Mouse (Mus musculus): ENCODE data around the gene Gm10134. TPM values are rescaled to one million over a fixed set of nuclear protein-coding genes. Genes with fewer than 3 reads are reported as not detected.
"Not testable (repeated sequence)": the region's sequence is repeated elsewhere in the genome, so short reads cannot be mapped to it uniquely, and the experiment has no call there.

The Gm10134 gene
- total and polyA plus RNA-seq, 2 experiments from 2014 or later = 0.49 TPM; not detected in 1

DNA sequence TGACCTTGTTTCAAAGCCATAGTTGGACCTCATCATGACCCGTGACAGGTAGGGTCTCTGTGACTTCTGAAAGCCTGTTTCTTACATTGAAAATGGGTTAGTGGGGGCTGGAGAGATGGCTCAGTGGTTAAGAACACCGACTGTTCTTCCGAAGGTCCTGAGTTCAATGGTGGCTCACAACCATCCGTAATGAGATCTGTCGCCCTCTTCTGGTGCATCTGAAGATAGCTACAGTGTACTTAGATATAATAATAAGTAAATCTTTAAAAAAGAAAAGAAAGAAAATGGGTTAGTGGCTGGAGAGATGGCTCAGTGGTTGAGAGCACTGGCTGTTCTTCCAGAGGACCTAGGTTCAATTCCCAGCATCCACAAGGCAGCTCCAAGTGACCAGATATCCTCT, 5.7 kb downstream of the Gm10134 start:
- not testable (repeated sequence) for DNase-seq (ENCODE audit: low spot score); H3K4me2 ChIP-seq (ENCODE audit: low read depth, low read length); ATAC-seq (ENCODE audit: insufficient read depth, low read depth); H3K9me3 ChIP-seq (replicated peaks; ENCODE audit: control insufficient read depth, low read length); H3K27ac ChIP-seq (ENCODE audit: low read depth); H3K4me3 ChIP-seq (ENCODE audit: low read depth, low read length); H3K36me3 ChIP-seq (replicated peaks; ENCODE audit: control insufficient read depth, insufficient read depth, low read length); H3K9ac ChIP-seq (replicated peaks; ENCODE audit: low read depth, low read length); H3K27me3 ChIP-seq (ENCODE audit: control insufficient read depth, insufficient read depth, low read length)
- WGBS = 41% methylated on average over 5 of the region's 5 CpGs
- peaks cover 11% of the 10 kb centered on the region; the same call in 1 of the 2 replicates for H3K4me1 ChIP-seq (ENCODE audit: control insufficient read depth, insufficient read depth)
- TF ChIP-seq CTCF (IDR thresholded peaks at IDR 0.05; ENCODE audit: low read depth) = 0 out of 2 replicates have a peak, but pooled peaks have one; percentile 2

DNA sequence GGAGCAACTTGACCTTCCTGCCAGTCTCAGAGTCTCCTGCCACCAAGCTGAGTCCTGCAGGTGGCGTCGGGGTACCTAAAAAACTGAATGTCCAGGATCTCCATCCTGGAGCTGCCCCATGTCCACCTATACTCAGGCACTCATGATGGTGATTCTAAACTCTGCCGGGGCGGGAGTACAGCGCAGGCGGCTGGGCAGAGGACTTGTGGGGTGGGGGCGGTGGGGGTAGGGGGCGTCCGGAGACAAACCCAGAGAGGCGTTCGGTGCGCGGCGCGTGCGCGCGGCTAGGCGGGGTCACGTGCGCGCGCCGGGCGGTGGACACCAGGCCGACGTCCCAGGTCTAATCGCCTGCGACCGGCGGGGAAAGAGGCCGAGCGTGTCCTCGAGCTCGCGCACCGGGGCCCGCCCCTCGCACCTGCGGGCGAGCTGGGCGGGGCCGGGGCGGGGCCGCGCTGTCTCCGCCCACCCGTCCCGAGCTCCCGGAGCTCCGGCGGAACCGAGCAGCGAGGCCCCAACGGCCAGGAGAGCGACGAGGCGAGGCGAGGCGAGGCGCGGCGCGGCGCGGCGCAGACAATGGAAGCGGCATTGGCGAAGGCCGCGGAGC, 7.0 kb downstream of the Gm10134 start, which contains the start of gene Ralgds:
Gene Ralgds, plus strand, starts transcription at position 328 of the 604 bp plus-strand sequence.
- Histone ChIP-seq H3K9ac (replicated peaks; ENCODE audit: low read depth, low read length) (peak within 1 kb of the TSS; percentile 70), H3K4me1 (ENCODE audit: control insufficient read depth, insufficient read depth) (peaks cover 18% of the 10 kb centered on the region), H3K27ac (ENCODE audit: low read depth) (no peak within 1 kb of the TSS), H3K36me3 (replicated peaks; ENCODE audit: control insufficient read depth, insufficient read depth, low read length) (no peaks in the 10 kb centered on the region), H3K27me3 (ENCODE audit: control insufficient read depth, insufficient read depth, low read length) (no peaks in the 10 kb centered on the region), H3K4me2 (ENCODE audit: low read depth, low read length) (peak within 1 kb of the TSS; percentile 95), H3K9me3 (replicated peaks; ENCODE audit: control insufficient read depth, low read length) (no peaks in the 10 kb centered on the region), H3K4me3 (ENCODE audit: low read depth, low read length) (peak within 1 kb of the TSS; percentile 58)
- under 1% methylated on average over 44 of the region's 71 CpGs for WGBS
- DNase-seq (ENCODE audit: low spot score) = peak; percentile 25
- TF ChIP-seq EP300 (IDR thresholded peaks at IDR 0.05; ENCODE audit: low read depth) (no peak), CTCF (IDR thresholded peaks at IDR 0.05; ENCODE audit: low read depth) (no peak)
- ATAC-seq (ENCODE audit: insufficient read depth, low read depth) = peak; percentile 36

DNA sequence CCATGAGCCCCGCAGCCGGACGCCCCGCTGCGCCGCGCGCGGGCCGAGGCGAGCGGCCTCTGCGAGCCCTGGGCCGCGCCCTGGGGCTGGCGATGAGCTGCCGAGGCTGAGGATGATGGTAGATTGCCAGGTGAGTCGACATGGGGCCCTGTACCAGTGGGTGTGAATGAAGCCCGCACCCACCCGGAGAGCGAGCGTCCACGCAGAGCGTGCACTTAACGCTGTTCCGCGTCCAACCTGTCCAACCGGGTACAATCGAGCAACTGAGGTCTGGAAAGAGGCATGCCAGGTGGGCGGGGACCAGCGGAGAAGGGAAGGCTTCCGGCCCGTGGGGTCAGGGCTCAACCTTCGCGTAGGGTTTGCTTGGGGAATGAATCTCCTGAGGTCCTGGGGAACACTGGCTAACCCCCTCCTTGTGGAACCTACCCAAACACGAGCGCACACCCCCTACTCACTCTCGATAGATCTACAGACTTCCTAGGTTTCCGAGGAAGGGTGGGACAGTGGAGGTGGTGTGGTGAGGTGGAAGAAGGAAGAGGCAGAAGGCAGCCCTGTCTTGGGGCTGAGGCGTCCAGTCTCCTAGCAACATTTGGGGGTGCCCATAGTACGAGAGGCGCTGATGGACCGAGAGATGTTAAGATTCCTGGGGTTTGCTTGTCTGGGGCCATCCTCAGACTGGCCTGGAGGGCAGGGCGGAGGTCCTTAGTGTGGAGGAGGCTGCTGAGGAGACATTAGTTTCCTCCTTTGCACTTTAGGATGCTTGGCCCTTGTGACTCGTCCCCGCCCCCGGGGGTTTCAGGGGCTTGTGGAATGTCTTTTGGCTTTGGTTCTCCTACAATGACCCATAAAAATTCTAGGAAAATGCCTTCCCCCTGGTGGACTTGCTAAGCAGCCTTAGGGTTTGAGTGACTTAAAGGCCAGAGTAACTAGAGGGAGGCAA, 7.8 kb downstream of the Gm10134 start:
- Histone ChIP-seq H3K4me2 (ENCODE audit: low read depth, low read length) (peak overlapping the region; percentile 95), H3K9ac (replicated peaks; ENCODE audit: low read depth, low read length) (peak overlapping the region; percentile 70), H3K4me3 (ENCODE audit: low read depth, low read length) (peak overlapping the region; percentile 58), H3K36me3 (replicated peaks; ENCODE audit: control insufficient read depth, insufficient read depth, low read length) (no peaks in the 10 kb centered on the region), H3K4me1 (ENCODE audit: control insufficient read depth, insufficient read depth) (peaks cover 18% of the 10 kb centered on the region), H3K27ac (ENCODE audit: low read depth) (no peak overlapping the region), H3K27me3 (ENCODE audit: control insufficient read depth, insufficient read depth, low read length) (no peaks in the 10 kb centered on the region), H3K9me3 (replicated peaks; ENCODE audit: control insufficient read depth, low read length) (no peaks in the 10 kb centered on the region)
- WGBS = 9% methylated on average over 40 of the region's 47 CpGs
- TF ChIP-seq EP300 (IDR thresholded peaks at IDR 0.05; ENCODE audit: low read depth) = no peak
- TF ChIP-seq CTCF (IDR thresholded peaks at IDR 0.05; ENCODE audit: low read depth) = no peak
- ATAC-seq (ENCODE audit: insufficient read depth, low read depth) (0 out of 2 replicates have a peak, but pooled peaks have one; percentile 2), DNase-seq (ENCODE audit: low spot score) (peak; percentile 9)

DNA sequence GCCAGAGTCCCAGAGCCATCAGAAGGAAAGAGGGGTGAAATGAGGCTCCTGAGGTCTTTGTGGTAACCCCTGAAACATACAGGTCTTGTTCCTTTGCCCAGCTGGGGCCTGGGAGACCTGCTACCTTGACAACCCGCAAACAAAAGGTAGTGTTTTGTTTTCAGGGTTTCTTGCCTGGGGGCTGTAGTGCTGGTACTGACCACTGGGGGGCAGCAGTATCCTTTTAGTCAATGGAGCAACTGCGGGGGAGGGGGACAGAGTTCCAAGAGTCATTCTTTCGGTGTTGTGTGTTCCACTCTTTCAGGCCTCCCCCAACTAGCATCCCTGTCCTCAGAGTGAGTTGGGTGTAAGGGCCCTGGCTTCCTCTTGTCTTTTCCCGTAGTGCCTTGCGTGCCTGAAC, 8.6 kb downstream of the Gm10134 start:
- Histone ChIP-seq H3K4me2 (ENCODE audit: low read depth, low read length) (peak overlapping the region; percentile 95; the same call in 1 of the 2 replicates), H3K4me1 (ENCODE audit: control insufficient read depth, insufficient read depth) (peaks cover 18% of the 10 kb centered on the region), H3K27me3 (ENCODE audit: control insufficient read depth, insufficient read depth, low read length) (no peaks in the 10 kb centered on the region), H3K27ac (ENCODE audit: low read depth) (no peak overlapping the region), H3K36me3 (replicated peaks; ENCODE audit: control insufficient read depth, insufficient read depth, low read length) (no peaks in the 10 kb centered on the region), H3K9ac (replicated peaks; ENCODE audit: low read depth, low read length) (no peak overlapping the region), H3K4me3 (ENCODE audit: low read depth, low read length) (no peak overlapping the region), H3K9me3 (replicated peaks; ENCODE audit: control insufficient read depth, low read length) (no peaks in the 10 kb centered on the region)
- no peak for ATAC-seq (ENCODE audit: insufficient read depth, low read depth)
- DNase-seq (ENCODE audit: low spot score) = peak; percentile 71
- 13% methylated on average over 5 of the region's 5 CpGs for WGBS
- TF ChIP-seq EP300 (IDR thresholded peaks at IDR 0.05; ENCODE audit: low read depth) = no peak
- TF ChIP-seq CTCF (IDR thresholded peaks at IDR 0.05; ENCODE audit: low read depth) = peak; percentile 87

DNA sequence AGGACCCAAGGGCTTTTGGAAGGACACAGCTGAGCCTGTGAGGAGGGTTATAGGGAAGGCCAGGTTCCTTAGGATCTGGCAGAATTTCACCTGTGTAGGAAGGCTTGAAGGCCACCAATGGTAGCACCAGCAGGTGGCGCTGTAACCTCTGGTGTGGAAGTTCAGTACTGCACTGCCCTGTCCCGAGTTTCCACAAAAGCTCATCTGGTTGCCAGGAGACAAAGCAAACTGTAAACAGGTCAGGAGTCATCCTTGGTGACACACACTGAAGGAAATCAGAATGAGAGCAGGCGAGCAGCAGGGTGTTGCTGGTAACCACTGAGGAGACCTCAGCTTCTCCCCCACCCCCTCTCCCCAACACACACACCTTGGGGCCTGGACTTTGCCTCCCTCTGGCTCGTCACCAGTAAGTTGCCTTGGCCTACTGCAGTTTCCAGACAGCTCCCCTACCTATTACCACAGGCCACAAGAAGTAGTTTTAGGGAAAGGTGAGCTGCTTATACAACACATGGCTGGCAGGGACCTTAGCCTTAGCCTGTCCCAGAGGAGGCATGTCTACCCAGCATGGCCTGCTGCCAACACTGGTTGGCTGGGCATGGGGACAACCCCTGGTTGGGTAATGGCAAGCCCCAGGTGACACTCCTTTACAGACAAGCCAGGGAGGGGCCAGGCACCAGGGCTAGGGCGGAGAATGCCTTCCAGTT, 11.5 kb downstream of the Gm10134 start:
- DNase-seq (ENCODE audit: low spot score) = peak; percentile 82
- Histone ChIP-seq H3K4me2 (ENCODE audit: low read depth, low read length) (no peak overlapping the region), H3K36me3 (replicated peaks; ENCODE audit: control insufficient read depth, insufficient read depth, low read length) (no peaks in the 10 kb centered on the region), H3K9me3 (replicated peaks; ENCODE audit: control insufficient read depth, low read length) (no peaks in the 10 kb centered on the region), H3K9ac (replicated peaks; ENCODE audit: low read depth, low read length) (no peak overlapping the region), H3K27ac (ENCODE audit: low read depth) (no peak overlapping the region), H3K4me1 (ENCODE audit: control insufficient read depth, insufficient read depth) (peaks cover 18% of the 10 kb centered on the region), H3K27me3 (ENCODE audit: control insufficient read depth, insufficient read depth, low read length) (no peaks in the 10 kb centered on the region), H3K4me3 (ENCODE audit: low read depth, low read length) (no peak overlapping the region)
- ATAC-seq (ENCODE audit: insufficient read depth, low read depth) = peak; percentile 78
- TF ChIP-seq CTCF (IDR thresholded peaks at IDR 0.05; ENCODE audit: low read depth) (peak; percentile 93), EP300 (IDR thresholded peaks at IDR 0.05; ENCODE audit: low read depth) (no peak)
- WGBS = 35% methylated on average over 5 of the region's 5 CpGs

Data from heart, postnatal 0 days (tissue).